Mouse (Mus musculus) heart, postnatal 10 days (tissue): ENCODE measurements at regions not wholly inside any gene's neighbourhood (a gene's known extent, or its start where the extent isn't known, plus 50 kb on each side); places are given as distances from the start of the nearest gene placed in this dataset.

Experiments used
- DNase-seq, 2 experiments: peaks; one replicate each; pipeline ENCODE4 v3.0.0; 2021
- intact Hi-C: fragments of 180-260 bp; cut with DNase I; formaldehyde crosslinking; loops from one replicate; pipeline ENCODE4 v1.15.1; 2025

- intact Hi-C loops, result no loop called here
- no peak for DNase-seq
Measured at GRCm38 (mm10) chr11:31282136-31282535, 87.7 kb downstream of the Stc2 start.

- intact Hi-C loops, result loop anchor here (1.0 to 10.0 kb wide), 4 partner anchors 124 to 706 kb away; partner anchors contain the start of gene Stc2
- DNase-seq, result peak; percentile 76 to 89
Measured at GRCm38 (mm10) chr11:31248467-31248866, 66.2 kb upstream of the Gm17332 start.
